Mouse (Mus musculus) ES-E14 (cell line): ENCODE measurements around the gene Ajm1.

ENCODE experiments used
- HCFC1 ChIP-seq: IDR thresholded peaks from 2 replicates; pipeline ENCODE4 v1.6.1; 2012; ENCODE audit warnings: low read length, inconsistent platforms, borderline replicate concordance; ENCODE audit not compliant: insufficient read depth
- MAFK ChIP-seq: IDR thresholded peaks from 2 replicates; pipeline ENCODE4 v1.6.1; 2014; ENCODE audit warnings: mild to moderate bottlenecking, low read depth, low read length, inconsistent platforms; ENCODE audit not compliant: insufficient read depth
- ZC3H11A ChIP-seq: IDR thresholded peaks from 2 replicates; pipeline ENCODE4 v1.6.1; 2012; ENCODE audit warnings: low read depth, mild to moderate bottlenecking, inconsistent platforms, low read length, borderline replicate concordance
- ZNF384 ChIP-seq: IDR thresholded peaks from 2 replicates; pipeline ENCODE4 v1.6.1; 2012; ENCODE audit warnings: low read depth, low read length, inconsistent platforms

DNA sequence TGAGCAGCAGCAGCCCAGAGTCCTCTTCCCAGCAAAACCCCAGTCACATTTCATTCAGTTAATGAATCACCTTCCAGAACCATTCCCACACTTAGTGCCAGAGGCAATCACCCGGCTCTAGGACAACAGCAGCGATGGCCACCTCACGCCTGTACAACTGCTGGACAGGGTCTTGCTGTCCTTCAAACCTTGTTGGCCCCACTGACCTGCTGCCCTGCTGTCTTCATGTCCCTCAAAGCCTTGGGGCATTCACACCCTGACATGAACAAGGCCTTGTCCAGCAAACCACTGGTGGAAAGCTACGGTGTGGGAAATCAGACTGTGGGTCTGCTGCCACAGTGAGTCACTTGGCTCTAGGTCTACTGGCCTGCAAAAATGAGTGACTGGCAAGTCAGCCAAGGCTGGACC lies 41.0 kb downstream of the Ajm1 start:
- TF ChIP-seq MAFK (no peak), ZNF384 (no peak), ZC3H11A (no peak), HCFC1 (no peak)
